Mouse (Mus musculus): ENCODE data around the gene Kif1a. TPM values are rescaled to one million over a fixed set of nuclear protein-coding genes. Genes with fewer than 3 reads are reported as not detected.

Gene Kif1a
- polyA plus RNA-seq, 1 experiment from 2014 or later, result 18.3 TPM

DNA sequence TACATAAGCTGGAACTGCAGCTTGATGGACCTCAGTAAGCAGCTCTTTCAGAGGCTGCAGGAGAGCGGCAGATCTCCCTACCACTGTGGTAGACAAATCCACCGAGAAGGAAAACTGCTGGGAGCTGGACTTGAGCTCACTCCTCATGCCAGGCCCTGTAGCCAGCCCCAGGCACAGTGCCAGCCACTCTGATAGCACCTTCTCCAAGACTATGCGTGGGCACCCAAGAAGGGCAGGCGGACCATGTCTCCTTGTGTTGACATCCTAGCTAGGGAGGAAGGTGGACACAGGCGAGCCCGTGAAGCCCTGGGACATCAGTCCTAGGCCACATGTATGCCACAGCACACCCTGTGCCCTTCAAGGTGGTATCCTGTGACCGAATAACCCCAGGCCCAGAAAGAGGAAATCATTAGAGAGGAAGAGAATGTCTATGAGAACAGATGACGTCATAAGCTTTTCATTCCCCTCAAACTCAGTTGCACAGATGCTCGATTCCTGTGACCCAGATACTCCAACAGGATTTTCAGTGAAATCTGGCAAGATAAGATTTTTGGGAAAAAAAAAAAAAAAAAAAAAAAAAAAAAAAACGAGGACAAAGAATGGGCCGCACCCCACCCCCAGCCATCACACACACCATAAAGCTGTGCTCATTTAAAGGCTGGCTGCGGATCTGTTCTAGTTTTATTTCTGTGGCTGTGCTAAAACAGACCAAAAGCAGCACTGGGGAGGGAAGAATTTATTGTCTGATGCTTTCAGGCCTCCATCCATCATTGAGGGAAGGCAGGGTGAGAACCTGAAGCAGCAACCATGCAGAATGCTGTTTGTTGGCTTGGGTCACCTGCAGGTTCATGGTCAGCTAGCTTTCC, 18.1 kb downstream of the Kif1a start:
- Histone ChIP-seq H3K9me3 (no peaks in the 10 kb centered on the region), H3K4me2 (no peak overlapping the region), H3K9ac (no peak overlapping the region), H3K36me3 (no peaks in the 10 kb centered on the region), H3K4me3 (replicated peaks) (no peak overlapping the region), H3K27me3 (replicated peaks) (no peaks in the 10 kb centered on the region), H3K27ac (no peak overlapping the region), H3K4me1 (no peaks in the 10 kb centered on the region)
- 86% methylated on average over 12 of the region's 12 CpGs for WGBS
- ATAC-seq (ENCODE audit: insufficient read depth, low FRiP score, low read depth), result no peak

- Histone ChIP-seq H3K4me2 (no peak overlapping the region), H3K4me1 (no peaks in the 10 kb centered on the region), H3K27me3 (replicated peaks) (no peaks in the 10 kb centered on the region), H3K36me3 (no peaks in the 10 kb centered on the region), H3K27ac (no peak overlapping the region), H3K9ac (no peak overlapping the region), H3K4me3 (replicated peaks) (no peak overlapping the region), H3K9me3 (no peaks in the 10 kb centered on the region)
- 91% methylated on average over 8 of the region's 8 CpGs for WGBS
- no peak for ATAC-seq (ENCODE audit: insufficient read depth, low FRiP score, low read depth)
Observed at GRCm38 (mm10) chr1:93082121-93082520, 19.6 kb downstream of the Kif1a start.

DNA sequence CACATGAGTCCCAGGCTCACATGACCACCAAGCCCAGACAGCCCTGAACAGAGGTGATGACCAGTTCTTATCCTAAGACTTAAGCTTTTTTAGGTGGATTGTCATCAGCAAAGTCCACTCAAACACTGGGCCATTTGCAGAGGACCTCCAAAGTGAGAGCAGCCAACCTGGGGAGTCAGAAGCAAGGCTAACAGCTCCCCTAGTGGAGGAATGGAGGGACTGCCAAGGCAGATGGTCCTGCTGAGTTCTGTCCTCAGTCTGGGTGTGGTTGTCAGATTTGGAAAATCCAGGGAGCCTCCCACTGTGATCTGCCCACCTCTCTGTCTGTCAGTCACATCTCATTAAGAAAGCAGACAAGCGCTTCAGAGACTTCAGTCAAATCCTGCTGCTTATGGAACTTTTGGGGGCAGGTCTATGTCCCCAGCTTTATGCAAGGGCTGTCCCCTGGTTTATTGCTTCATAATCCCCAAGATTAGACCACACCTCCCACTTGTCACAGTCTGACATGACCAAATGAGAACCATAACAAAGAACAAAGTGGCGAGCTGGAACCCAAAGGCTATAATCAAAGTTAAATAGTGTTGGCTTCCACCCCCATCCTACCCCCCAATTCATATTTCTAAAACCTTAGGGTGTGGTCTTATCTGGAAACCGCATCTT, 20.7 kb downstream of the Kif1a start:
- H3K4me3 ChIP-seq (replicated peaks), result no peak overlapping the region
- H3K27ac ChIP-seq, result no peak overlapping the region
- 76% methylated on average over 3 of the region's 3 CpGs for WGBS
- H3K9me3 ChIP-seq, result no peaks in the 10 kb centered on the region
- no peak overlapping the region for H3K4me2 ChIP-seq
- no peak for ATAC-seq (ENCODE audit: insufficient read depth, low FRiP score, low read depth)
- H3K36me3 ChIP-seq, result no peaks in the 10 kb centered on the region
- no peaks in the 10 kb centered on the region for H3K4me1 ChIP-seq
- H3K9ac ChIP-seq, result no peak overlapping the region
- no peaks in the 10 kb centered on the region for H3K27me3 ChIP-seq (replicated peaks)

DNA sequence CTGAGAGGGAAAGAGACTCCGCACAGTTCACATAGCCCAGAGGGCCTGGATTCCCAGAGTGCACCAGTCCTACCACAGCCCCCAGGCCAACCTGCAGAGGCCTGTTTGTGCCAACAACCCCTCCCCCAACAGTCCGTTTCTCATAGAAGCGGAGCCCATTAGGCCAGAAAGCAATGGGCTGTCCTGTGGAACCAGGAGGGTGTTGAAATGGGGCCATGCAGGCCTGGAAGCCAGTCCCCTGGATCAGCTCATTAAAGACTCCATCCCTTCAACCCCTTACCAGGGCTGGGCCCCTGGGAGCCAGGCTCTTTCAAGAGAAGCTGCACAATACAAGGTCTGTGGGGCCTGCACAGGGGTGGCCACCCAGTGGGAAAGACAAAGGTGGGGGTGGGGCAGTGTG, 22.1 kb downstream of the Kif1a start:
- ATAC-seq (ENCODE audit: insufficient read depth, low FRiP score, low read depth), result no peak
- WGBS, result 86% methylated on average over 3 of the region's 3 CpGs
- Histone ChIP-seq H3K27me3 (replicated peaks) (no peaks in the 10 kb centered on the region), H3K9me3 (no peaks in the 10 kb centered on the region), H3K4me2 (no peak overlapping the region), H3K4me3 (replicated peaks) (no peak overlapping the region), H3K27ac (no peak overlapping the region), H3K9ac (no peak overlapping the region), H3K36me3 (no peaks in the 10 kb centered on the region), H3K4me1 (no peaks in the 10 kb centered on the region)

DNA sequence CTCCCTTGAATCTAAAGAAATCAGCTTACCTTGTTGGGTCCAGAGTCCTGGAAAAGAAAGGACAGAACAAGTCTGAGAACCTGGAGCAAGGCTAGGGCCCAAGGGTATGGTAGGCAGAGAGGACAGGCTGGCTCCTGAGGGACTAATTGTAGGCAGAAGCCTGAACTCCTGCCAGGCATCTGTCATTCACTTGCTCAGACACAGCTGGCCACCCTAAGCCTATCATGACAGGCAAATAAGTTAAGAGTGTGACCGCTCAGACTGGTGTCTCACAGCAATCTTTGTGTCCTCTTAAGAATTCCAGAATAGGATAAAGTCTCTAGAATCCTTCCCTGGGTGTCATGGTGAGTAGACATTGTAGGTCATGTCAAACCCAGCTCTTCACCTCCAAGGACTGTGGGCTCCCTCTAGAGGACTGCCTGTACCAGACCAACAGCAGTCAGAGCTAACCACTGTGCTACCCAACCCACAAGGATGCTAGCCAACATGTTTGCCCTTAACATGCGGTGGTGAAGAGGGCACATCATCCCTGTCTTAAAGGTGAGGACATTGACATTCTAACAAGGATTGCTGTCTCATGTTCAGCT, 29.4 kb downstream of the Kif1a start:
- no peak for ATAC-seq (ENCODE audit: insufficient read depth, low FRiP score, low read depth)
- H3K36me3 ChIP-seq, result no peaks in the 10 kb centered on the region
- H3K4me1 ChIP-seq, result no peaks in the 10 kb centered on the region; the same call in 1 of the 2 replicates
- H3K27ac ChIP-seq, result no peak overlapping the region
- H3K4me2 ChIP-seq, result no peak overlapping the region
- no peaks in the 10 kb centered on the region for H3K9me3 ChIP-seq
- no peaks in the 10 kb centered on the region for H3K27me3 ChIP-seq (replicated peaks)
- no peak overlapping the region for H3K9ac ChIP-seq
- 92% methylated on average over 2 of the region's 2 CpGs for WGBS
- no peak overlapping the region for H3K4me3 ChIP-seq (replicated peaks)

DNA sequence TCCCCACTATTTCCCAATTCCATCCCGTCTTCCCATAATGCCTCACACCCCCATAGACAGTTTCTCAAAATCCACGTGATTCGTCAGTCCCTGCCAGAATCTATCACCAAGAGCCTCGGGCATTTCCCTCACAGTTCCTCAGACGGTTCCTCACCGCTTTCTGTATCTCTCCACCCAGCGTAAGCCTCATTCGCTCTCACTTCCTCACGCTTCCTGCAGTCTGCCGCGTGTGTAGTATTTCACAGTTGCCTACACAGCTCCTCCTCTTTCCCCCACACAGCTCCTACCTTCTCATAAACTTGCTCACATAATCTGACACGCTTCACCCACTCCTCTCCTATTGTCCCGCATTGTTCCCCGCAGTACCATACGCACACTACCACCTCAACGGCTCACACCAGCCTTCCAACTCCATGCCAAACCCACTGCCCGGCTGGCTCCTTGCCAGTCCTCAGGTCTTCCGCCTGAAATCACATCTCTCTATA, 30.2 kb downstream of the Kif1a start:
- no peaks in the 10 kb centered on the region for H3K36me3 ChIP-seq
- no peak overlapping the region for H3K27ac ChIP-seq
- no peak overlapping the region for H3K4me3 ChIP-seq (replicated peaks)
- no peak for ATAC-seq (ENCODE audit: insufficient read depth, low FRiP score, low read depth)
- H3K27me3 ChIP-seq (replicated peaks), result no peaks in the 10 kb centered on the region
- H3K9ac ChIP-seq, result no peak overlapping the region
- WGBS, result 74% methylated on average over 18 of the region's 18 CpGs
- no peaks in the 10 kb centered on the region; the same call in 1 of the 2 replicates for H3K4me1 ChIP-seq
- no peak overlapping the region for H3K4me2 ChIP-seq
- no peaks in the 10 kb centered on the region for H3K9me3 ChIP-seq

DNA sequence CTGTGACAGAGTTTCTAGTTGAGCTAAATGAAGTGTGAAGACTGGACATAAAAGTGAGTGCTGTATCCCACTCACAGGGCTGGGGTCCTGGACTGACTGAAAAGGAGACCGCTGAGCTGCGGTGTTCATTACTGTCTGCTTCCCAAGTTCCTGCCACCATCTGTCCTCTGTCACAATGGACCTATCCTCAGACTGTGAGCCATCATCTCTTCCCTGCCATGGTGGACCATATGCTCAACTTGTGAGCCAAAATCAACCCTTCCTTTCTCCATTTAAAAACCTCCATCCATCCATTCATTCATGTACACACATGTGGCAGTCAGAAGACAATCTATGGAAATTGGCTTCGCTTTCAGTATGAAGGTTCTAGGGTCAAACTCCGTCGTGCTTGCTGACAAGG, 30.9 kb downstream of the Kif1a start:
- H3K4me1 ChIP-seq, result no peaks in the 10 kb centered on the region; the same call in 1 of the 2 replicates
- no peak overlapping the region for H3K4me2 ChIP-seq
- no peak overlapping the region for H3K27ac ChIP-seq
- no peak overlapping the region for H3K4me3 ChIP-seq (replicated peaks)
- no peaks in the 10 kb centered on the region for H3K9me3 ChIP-seq
- 86% methylated on average over 5 of the region's 5 CpGs for WGBS
- ATAC-seq (ENCODE audit: insufficient read depth, low FRiP score, low read depth), result no peak
- no peaks in the 10 kb centered on the region for H3K27me3 ChIP-seq (replicated peaks)
- H3K9ac ChIP-seq, result no peak overlapping the region
- H3K36me3 ChIP-seq, result no peaks in the 10 kb centered on the region

- no peak overlapping the region for H3K9ac ChIP-seq
- no peaks in the 10 kb centered on the region for H3K36me3 ChIP-seq
- H3K27ac ChIP-seq, result no peak overlapping the region
- ATAC-seq (ENCODE audit: insufficient read depth, low FRiP score, low read depth), result no peak
- no peak overlapping the region for H3K4me2 ChIP-seq
- no peaks in the 10 kb centered on the region for H3K9me3 ChIP-seq
- WGBS, result 74% methylated on average over 1 of the region's 1 CpGs
- no peak overlapping the region for H3K4me3 ChIP-seq (replicated peaks)
- H3K4me1 ChIP-seq, result no peaks in the 10 kb centered on the region; the same call in 1 of the 2 replicates
- H3K27me3 ChIP-seq (replicated peaks), result no peaks in the 10 kb centered on the region
Observed at GRCm38 (mm10) chr1:93068553-93068952, 33.2 kb downstream of the Kif1a start.

DNA sequence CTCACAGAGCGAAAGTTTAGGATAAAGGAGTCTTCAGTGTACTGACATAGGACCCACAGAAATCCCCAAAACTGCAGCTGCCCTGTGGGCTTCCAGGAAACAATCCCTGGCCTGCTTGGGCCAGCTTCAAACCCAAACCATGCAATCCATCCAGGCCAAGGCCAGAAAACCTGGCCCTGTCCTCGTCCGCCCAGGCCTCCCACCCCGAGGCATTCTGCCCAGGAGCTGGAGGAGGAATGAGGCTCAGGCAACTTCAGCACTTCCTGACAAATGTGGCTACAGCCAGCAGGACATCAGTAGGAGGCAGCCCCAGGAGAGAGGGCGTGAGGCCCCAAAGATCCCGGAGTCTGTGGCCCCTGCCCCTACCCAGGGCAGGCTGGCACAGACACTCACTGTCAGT, 36.1 kb downstream of the Kif1a start:
- no peak for ATAC-seq (ENCODE audit: insufficient read depth, low FRiP score, low read depth)
- 77% methylated on average over 6 of the region's 6 CpGs for WGBS
- H3K4me2 ChIP-seq, result no peak overlapping the region
- no peak overlapping the region for H3K4me3 ChIP-seq (replicated peaks)
- no peak overlapping the region for H3K27ac ChIP-seq
- H3K4me1 ChIP-seq, result no peaks in the 10 kb centered on the region; the same call in 1 of the 2 replicates
- no peaks in the 10 kb centered on the region for H3K9me3 ChIP-seq
- H3K36me3 ChIP-seq, result no peaks in the 10 kb centered on the region
- no peak overlapping the region for H3K9ac ChIP-seq
- H3K27me3 ChIP-seq (replicated peaks), result no peaks in the 10 kb centered on the region

GRCm38 (mm10) chr1:93063694-93064093, 38.1 kb downstream of the Kif1a start:
- no peaks in the 10 kb centered on the region; the same call in 1 of the 2 replicates for H3K4me1 ChIP-seq
- no peak overlapping the region for H3K9ac ChIP-seq
- ATAC-seq (ENCODE audit: insufficient read depth, low FRiP score, low read depth), result peak; percentile 14; the same call in 1 of the 2 replicates
- no peak overlapping the region for H3K27ac ChIP-seq
- WGBS, result 52% methylated on average over 5 of the region's 5 CpGs
- H3K4me3 ChIP-seq (replicated peaks), result no peak overlapping the region
- H3K4me2 ChIP-seq, result no peak overlapping the region
- no peaks in the 10 kb centered on the region for H3K9me3 ChIP-seq
- H3K36me3 ChIP-seq, result no peaks in the 10 kb centered on the region
- no peaks in the 10 kb centered on the region for H3K27me3 ChIP-seq (replicated peaks)

DNA sequence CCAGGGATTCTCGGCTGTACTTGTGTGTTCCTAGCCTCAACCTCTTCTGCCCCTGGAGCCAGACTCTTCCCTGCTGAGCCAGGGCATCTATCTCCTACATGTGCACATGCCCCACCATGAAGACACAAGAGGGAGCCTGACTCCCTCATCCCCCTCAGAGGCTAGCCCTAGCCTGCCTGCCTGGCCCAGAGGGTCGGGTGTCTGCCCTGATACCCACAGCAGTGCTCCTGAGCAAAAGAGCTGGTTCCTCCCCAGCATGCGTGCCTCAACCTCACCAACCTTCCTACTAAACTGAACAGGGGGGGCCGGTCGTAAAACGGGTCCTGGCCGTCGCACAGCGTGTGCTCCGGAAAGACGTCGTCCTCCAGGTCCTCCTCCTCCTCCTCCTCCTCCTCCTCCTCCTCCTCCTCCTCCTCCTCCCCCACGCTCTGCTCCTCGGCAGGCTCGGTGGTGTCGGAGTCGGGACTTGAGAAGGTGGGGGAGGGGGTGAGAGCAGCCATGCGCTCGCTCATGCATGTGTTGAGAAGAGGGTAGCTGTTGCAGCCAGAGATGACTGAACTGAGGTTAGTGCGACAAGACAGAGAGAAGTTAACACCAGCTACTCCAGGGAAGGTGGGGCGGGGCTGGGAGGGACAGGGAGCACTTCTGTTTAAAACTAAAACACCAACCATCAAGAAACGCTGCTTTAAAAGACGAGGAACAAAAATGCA, 50.5 kb downstream of the Kif1a start:
- WGBS, result 63% methylated on average over 18 of the region's 23 CpGs
- H3K9me3 ChIP-seq, result no peaks in the 10 kb centered on the region
- no peak for ATAC-seq (ENCODE audit: insufficient read depth, low FRiP score, low read depth)
- no peaks in the 10 kb centered on the region for H3K27me3 ChIP-seq (replicated peaks)
- H3K27ac ChIP-seq, result no peak overlapping the region
- no peak overlapping the region for H3K4me2 ChIP-seq
- no peak overlapping the region for H3K4me3 ChIP-seq (replicated peaks)
- H3K9ac ChIP-seq, result no peak overlapping the region
- no peaks in the 10 kb centered on the region for H3K36me3 ChIP-seq
- no peaks in the 10 kb centered on the region for H3K4me1 ChIP-seq

Measured in stomach, embryonic 15.5 days (tissue).